Mouse (Mus musculus): ENCODE data around the gene Dock10. TPM values are rescaled to one million over a fixed set of nuclear protein-coding genes. Genes with fewer than 3 reads are reported as not detected.

Gene Dock10
- polyA plus RNA-seq, 1 experiment from 2014 or later, result 6.0 TPM

DNA sequence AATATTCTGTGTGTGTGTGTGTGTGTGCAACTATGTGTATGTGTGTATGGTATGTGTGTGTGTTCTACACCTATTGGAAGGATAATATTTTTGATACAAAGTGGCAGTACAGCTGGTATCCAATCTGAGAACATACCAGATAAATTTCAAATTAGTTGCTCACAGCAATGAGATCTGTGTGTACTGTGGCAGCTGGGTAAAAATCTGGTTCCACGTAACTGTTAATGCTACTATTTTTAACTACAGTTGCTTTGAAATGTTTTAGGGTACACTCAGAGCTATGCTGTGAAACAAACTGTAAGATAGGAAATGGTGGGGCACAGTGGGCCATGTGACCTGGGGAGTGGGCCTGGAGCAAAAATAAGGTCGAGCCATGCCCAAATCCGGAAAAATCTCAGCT lies 176.1 kb downstream of the Dock10 start:
- H3K36me3 ChIP-seq, result 0 out of 2 replicates have a peak, but pooled peaks cover 6% of the 10 kb centered on the region
- ATAC-seq (ENCODE audit: insufficient number of reproducible peaks, low FRiP score, low TSS enrichment, low read depth), result no peak

GRCm38 (mm10) chr1:80576898-80577297 lies 181.4 kb downstream of the Dock10 start:
- Histone ChIP-seq H3K9me3 (no peaks in the 10 kb centered on the region), H3K36me3 (0 out of 2 replicates have a peak, but pooled peaks cover 3% of the 10 kb centered on the region), H3K4me1 (no peaks in the 10 kb centered on the region), H3K4me2 (no peak overlapping the region), H3K27ac (no peak overlapping the region), H3K4me3 (no peak overlapping the region), H3K9ac (no peak overlapping the region), H3K27me3 (no peaks in the 10 kb centered on the region)
- no peak for ATAC-seq (ENCODE audit: insufficient number of reproducible peaks, low FRiP score, low TSS enrichment, low read depth)
- WGBS, result 86% methylated on average over 2 of the region's 2 CpGs

More for the DNA sequence above, 176.1 kb downstream of the Dock10 start:
- no peaks in the 10 kb centered on the region for H3K9me3 ChIP-seq
- H3K4me2 ChIP-seq, result no peak overlapping the region
- H3K27me3 ChIP-seq, result no peaks in the 10 kb centered on the region
- no peak overlapping the region for H3K27ac ChIP-seq
- H3K4me3 ChIP-seq, result no peak overlapping the region
- no peaks in the 10 kb centered on the region for H3K4me1 ChIP-seq
- no peak overlapping the region for H3K9ac ChIP-seq
- 82% methylated on average over 3 of the region's 3 CpGs for WGBS

DNA sequence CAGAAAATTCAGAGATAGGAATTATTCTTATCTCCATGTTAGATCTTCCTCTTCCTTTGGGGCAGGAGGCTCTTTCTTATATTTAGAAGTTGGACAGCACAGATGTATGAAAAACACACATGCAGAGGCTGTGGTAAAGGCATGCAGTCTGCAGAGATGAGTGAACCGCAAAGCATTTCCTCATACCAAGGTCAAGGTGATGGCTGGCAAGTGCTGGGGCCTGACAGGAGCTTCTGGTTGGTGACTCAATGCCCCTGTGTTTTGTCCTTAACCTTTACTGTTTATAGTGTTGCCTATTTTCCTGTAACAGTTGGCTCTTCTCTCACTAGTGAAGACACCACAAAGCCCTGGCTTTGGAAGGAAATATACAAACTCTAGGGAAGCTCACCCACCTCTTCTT lies 201.9 kb downstream of the Dock10 start:
- H3K9me3 ChIP-seq, result no peaks in the 10 kb centered on the region
- H3K36me3 ChIP-seq, result 0 out of 2 replicates have a peak, but pooled peaks cover 5% of the 10 kb centered on the region
- 95% methylated on average over 1 of the region's 1 CpGs for WGBS
- ATAC-seq (ENCODE audit: insufficient number of reproducible peaks, low FRiP score, low TSS enrichment, low read depth), result no peak
- no peaks in the 10 kb centered on the region for H3K27me3 ChIP-seq
- H3K27ac ChIP-seq, result no peak overlapping the region
- H3K4me3 ChIP-seq, result no peak overlapping the region
- H3K4me1 ChIP-seq, result no peaks in the 10 kb centered on the region
- no peak overlapping the region for H3K9ac ChIP-seq
- H3K4me2 ChIP-seq, result no peak overlapping the region

- Histone ChIP-seq H3K36me3 (peaks cover 2% of the 10 kb centered on the region; the same call in 1 of the 2 replicates), H3K4me3 (no peak overlapping the region), H3K4me2 (no peak overlapping the region), H3K4me1 (no peaks in the 10 kb centered on the region), H3K9ac (no peak overlapping the region), H3K9me3 (no peaks in the 10 kb centered on the region), H3K27ac (no peak overlapping the region), H3K27me3 (no peaks in the 10 kb centered on the region)
- WGBS, result 92% methylated on average over 3 of the region's 3 CpGs
- ATAC-seq (ENCODE audit: insufficient number of reproducible peaks, low FRiP score, low TSS enrichment, low read depth), result no peak
Observed at GRCm38 (mm10) chr1:80541522-80541921, 216.8 kb downstream of the Dock10 start.

GRCm38 (mm10) chr1:80522197-80522596 lies 236.1 kb downstream of the Dock10 start:
- Histone ChIP-seq H3K27ac (no peak overlapping the region), H3K4me1 (no peaks in the 10 kb centered on the region), H3K9ac (no peak overlapping the region), H3K4me3 (no peak overlapping the region), H3K36me3 (no peaks in the 10 kb centered on the region), H3K4me2 (no peak overlapping the region), H3K9me3 (no peaks in the 10 kb centered on the region), H3K27me3 (no peaks in the 10 kb centered on the region)
- ATAC-seq (ENCODE audit: insufficient number of reproducible peaks, low FRiP score, low TSS enrichment, low read depth), result no peak
- 76% methylated on average over 5 of the region's 5 CpGs for WGBS

DNA sequence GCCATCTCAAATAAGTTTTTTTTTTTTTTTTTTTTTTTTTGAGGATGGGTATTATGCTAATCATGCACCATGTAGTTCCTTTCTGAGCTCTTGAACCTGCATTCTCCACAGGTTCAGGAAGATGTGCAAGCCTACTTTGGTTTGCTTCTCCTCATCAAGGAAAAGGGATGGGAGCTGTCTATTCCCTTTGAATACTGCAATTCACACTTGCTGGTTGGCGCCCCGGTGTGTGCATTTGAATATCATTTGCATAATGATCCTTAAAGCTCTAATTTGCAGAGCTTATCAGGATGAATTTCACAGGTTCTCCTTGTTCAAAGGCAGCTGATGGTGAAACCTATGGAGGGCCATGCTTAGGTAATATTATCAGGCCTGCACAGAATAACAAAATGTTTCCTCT lies 237.9 kb downstream of the Dock10 start:
- H3K27ac ChIP-seq, result no peak overlapping the region
- WGBS, result 39% methylated on average over 2 of the region's 2 CpGs
- no peaks in the 10 kb centered on the region for H3K4me1 ChIP-seq
- H3K9ac ChIP-seq, result no peak overlapping the region
- ATAC-seq (ENCODE audit: insufficient number of reproducible peaks, low FRiP score, low TSS enrichment, low read depth), result no peak
- no peaks in the 10 kb centered on the region for H3K9me3 ChIP-seq
- no peak overlapping the region for H3K4me3 ChIP-seq
- H3K36me3 ChIP-seq, result no peaks in the 10 kb centered on the region
- H3K4me2 ChIP-seq, result no peak overlapping the region
- no peaks in the 10 kb centered on the region for H3K27me3 ChIP-seq

GRCm38 (mm10) chr1:80519893-80520292 lies 238.4 kb downstream of the Dock10 start:
- Histone ChIP-seq H3K27ac (no peak overlapping the region), H3K9ac (no peak overlapping the region), H3K4me1 (no peaks in the 10 kb centered on the region), H3K9me3 (no peaks in the 10 kb centered on the region), H3K36me3 (no peaks in the 10 kb centered on the region), H3K4me2 (no peak overlapping the region), H3K27me3 (no peaks in the 10 kb centered on the region), H3K4me3 (no peak overlapping the region)
- no peak for ATAC-seq (ENCODE audit: insufficient number of reproducible peaks, low FRiP score, low TSS enrichment, low read depth)
- 11% methylated on average over 1 of the region's 1 CpGs for WGBS

DNA sequence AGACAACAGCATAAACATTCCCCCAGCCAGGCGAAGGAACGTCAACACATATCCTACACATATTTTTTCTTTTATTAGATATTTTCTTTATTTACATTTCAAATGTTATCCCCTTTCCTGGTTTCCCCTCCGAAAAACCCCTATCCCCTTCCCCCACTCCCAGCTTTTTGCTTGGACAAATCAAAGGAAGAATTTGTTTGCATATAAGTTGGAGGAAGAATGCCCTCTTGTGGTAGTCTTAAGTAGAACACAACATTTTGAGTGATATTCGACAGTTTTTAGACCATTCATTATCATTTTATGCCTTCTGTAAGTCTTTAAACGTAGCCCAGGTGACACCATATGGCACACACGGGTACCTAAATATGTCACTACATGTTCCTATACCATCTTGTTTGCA lies 242.5 kb downstream of the Dock10 start:
- no peaks in the 10 kb centered on the region for H3K9me3 ChIP-seq
- no peak overlapping the region for H3K27ac ChIP-seq
- H3K9ac ChIP-seq, result no peak overlapping the region
- no peak for ATAC-seq (ENCODE audit: insufficient number of reproducible peaks, low FRiP score, low TSS enrichment, low read depth)
- no peak overlapping the region for H3K4me3 ChIP-seq
- H3K27me3 ChIP-seq, result no peaks in the 10 kb centered on the region
- no peaks in the 10 kb centered on the region for H3K4me1 ChIP-seq
- no peak overlapping the region for H3K4me2 ChIP-seq
- no peaks in the 10 kb centered on the region for H3K36me3 ChIP-seq
- WGBS, result 43% methylated on average over 6 of the region's 6 CpGs

DNA sequence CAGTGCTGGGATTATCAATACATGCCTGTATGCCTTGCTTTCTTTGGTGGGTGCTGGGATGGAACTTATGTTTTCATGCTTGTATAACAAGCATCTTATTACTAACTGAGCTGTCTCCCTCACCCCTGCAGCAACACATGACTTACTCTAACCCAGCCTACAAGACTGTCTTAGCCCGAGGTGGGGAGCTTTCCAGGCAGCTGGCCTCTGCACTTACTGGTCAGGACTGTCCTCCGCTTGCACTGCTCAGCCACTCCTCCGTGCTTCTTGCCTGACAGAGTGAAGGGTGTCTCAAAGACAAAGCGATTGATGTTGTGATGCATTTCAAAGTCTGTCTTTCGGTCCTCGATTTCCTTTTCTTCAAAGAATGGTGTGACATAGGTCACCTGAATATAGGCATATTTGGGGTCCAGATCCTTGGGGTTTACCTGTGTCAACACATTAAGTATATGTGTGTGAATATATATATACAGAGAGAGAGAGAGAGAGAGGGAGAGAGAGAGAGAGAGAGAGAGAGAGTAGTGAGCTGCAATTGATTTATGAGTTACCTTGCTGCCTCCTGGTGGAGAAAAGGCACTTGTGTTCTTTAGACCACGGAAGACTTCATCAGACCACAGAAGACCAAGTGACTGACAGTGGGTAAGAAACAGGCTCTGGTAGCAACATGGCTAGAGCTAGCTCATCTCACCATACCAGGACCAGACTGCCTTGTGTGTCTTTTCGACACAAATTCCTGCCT lies 245.9 kb downstream of the Dock10 start:
- Histone ChIP-seq H3K9me3 (no peaks in the 10 kb centered on the region), H3K4me2 (no peak overlapping the region), H3K36me3 (no peaks in the 10 kb centered on the region), H3K9ac (no peak overlapping the region), H3K4me1 (no peaks in the 10 kb centered on the region), H3K27me3 (no peaks in the 10 kb centered on the region), H3K27ac (no peak overlapping the region), H3K4me3 (no peak overlapping the region)
- 61% methylated on average over 8 of the region's 8 CpGs for WGBS
- no peak for ATAC-seq (ENCODE audit: insufficient number of reproducible peaks, low FRiP score, low TSS enrichment, low read depth)

DNA sequence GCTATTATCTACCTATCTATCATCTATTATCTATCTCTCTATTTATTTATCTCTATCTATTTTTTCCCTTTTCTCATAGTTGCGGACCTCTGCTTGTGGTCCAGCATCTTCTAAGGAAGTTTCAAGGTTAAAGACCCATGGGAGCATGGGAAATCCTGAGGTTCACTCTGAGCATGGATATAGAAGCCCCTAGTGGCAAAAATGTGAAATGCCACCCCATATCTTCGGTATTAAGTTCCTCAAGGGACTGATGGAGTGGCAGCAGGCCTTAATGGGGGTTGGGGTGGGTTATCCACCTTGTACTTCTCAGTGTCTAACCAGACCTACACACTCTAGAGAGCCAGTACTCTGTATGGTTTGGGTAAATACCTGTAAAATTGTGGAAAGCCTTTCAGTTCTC lies 253.6 kb downstream of the Dock10 start:
- no peaks in the 10 kb centered on the region for H3K9me3 ChIP-seq
- peaks cover 3% of the 10 kb centered on the region; the same call in 1 of the 2 replicates for H3K36me3 ChIP-seq
- no peak overlapping the region for H3K27ac ChIP-seq
- H3K4me1 ChIP-seq, result no peaks in the 10 kb centered on the region
- ATAC-seq (ENCODE audit: insufficient number of reproducible peaks, low FRiP score, low TSS enrichment, low read depth), result no peak
- H3K4me2 ChIP-seq, result no peak overlapping the region
- no peaks in the 10 kb centered on the region for H3K27me3 ChIP-seq
- WGBS, result 82% methylated on average over 2 of the region's 2 CpGs
- H3K9ac ChIP-seq, result no peak overlapping the region
- H3K4me3 ChIP-seq, result no peak overlapping the region

- H3K4me3 ChIP-seq, result no peak overlapping the region
- peaks cover 3% of the 10 kb centered on the region; the same call in 1 of the 2 replicates for H3K36me3 ChIP-seq
- H3K4me1 ChIP-seq, result no peaks in the 10 kb centered on the region
- no peaks in the 10 kb centered on the region for H3K27me3 ChIP-seq
- H3K9me3 ChIP-seq, result no peaks in the 10 kb centered on the region
- no peak overlapping the region for H3K9ac ChIP-seq
- no peak for ATAC-seq (ENCODE audit: insufficient number of reproducible peaks, low FRiP score, low TSS enrichment, low read depth)
- no peak overlapping the region for H3K4me2 ChIP-seq
- H3K27ac ChIP-seq, result no peak overlapping the region
- WGBS, result 90% methylated on average over 4 of the region's 4 CpGs
Observed at GRCm38 (mm10) chr1:80504081-80504480, 254.2 kb downstream of the Dock10 start.

- Histone ChIP-seq H3K9ac (no peak overlapping the region), H3K27me3 (no peaks in the 10 kb centered on the region), H3K4me2 (no peak overlapping the region), H3K4me3 (no peak overlapping the region), H3K9me3 (no peaks in the 10 kb centered on the region), H3K27ac (no peak overlapping the region), H3K36me3 (peaks cover 3% of the 10 kb centered on the region; the same call in 1 of the 2 replicates), H3K4me1 (no peaks in the 10 kb centered on the region)
- ATAC-seq (ENCODE audit: insufficient number of reproducible peaks, low FRiP score, low TSS enrichment, low read depth), result no peak
- WGBS, result 73% methylated on average over 9 of the region's 9 CpGs
Observed at GRCm38 (mm10) chr1:80502456-80503165, 255.7 kb downstream of the Dock10 start.

All from limb, embryonic 15.5 days (tissue).